Mouse (Mus musculus): ENCODE results near the gene Asb6. TPM values are rescaled to one million over a fixed set of nuclear protein-coding genes. Genes with fewer than 3 reads are reported as not detected.
A peak's percentile ranks its signal among the peaks of the same experiment; 100 is the strongest.

Asb6 gene
- total and polyA plus RNA-seq, 3 experiments: 7.8 to 13.6 (median 8.1) TPM

DNA sequence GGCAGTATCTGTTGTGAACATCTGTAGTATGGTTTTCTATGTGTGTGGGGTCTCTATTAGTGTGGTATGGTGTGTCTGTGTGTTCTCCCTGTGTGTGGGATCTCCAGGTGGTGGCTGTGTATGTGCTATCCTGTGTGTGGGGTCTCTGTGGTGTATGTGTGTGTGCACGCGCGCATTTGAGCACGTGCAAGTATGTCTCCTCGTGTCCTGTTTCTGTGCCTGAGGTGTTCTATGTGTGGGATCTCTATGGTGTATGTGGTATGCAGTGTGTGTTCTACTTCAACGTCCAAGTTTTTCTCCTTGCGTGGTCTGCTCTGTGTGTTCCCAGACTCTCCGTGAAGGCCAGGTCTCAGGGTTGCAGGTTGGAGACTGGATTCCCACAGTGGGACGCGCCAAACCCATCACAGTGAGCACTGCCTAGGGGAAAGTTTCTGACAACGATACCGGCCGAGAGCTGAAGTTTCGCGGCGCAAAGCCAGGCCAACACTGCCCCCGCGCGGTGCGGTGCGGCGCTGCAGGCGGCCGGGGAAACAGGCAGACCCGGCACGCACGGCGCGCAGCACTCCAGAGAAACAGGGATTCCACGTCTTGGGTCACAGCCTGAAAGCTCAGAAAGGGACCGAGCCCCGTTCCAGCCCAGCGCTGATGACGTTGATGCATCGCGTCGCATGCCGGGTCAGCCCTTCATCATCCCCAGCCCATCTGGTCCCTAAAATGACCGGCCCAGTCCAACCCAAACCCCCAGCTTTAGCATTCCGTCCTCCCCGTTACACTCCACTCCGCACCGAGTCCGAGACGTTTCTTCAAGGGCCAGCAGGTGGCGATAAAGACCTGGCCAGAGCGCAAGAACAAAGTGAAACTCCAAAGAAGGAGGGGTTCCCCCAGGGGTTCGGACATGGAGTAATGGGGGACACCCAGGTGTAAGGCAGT lies 35.7 kb downstream of the Asb6 start:
- DNase-seq: peak; percentile 95 to 100
- Histone ChIP-seq H3K27ac (peak overlapping the region; percentile 89), H3K9ac (ENCODE audit: low read depth, low read length) (peak overlapping the region; percentile 76), H3K27me3 (ENCODE audit: control insufficient read depth, insufficient read depth, low read length) (no peaks in the 10 kb centered on the region), H3K79me2 (replicated peaks; ENCODE audit: control insufficient read depth, insufficient read depth, low read length) (no peaks in the 10 kb centered on the region), H3K4me1 (ENCODE audit: control insufficient read depth, insufficient read depth, low read length) (no peaks in the 10 kb centered on the region; the same call in 1 of the 2 replicates), H3K36me3 (ENCODE audit: control insufficient read depth, insufficient read depth, low read length) (no peaks in the 10 kb centered on the region), H3K4me3 (peak overlapping the region; percentile 36; the same call in 1 of the 2 replicates)
- intact Hi-C loops (cut with DNase I): loop anchor here (1.0 to 5.0 kb wide), 7 partner anchors 21 to 358 kb away; no protein-coding TSS in a partner anchor
- peak; percentile 47; the same call in 1 of the 2 replicates for TF ChIP-seq POLR2A (IDR thresholded peaks at IDR 0.05; ENCODE audit: insufficient read depth, low read depth, low read length)
- TF ChIP-seq CTCF (IDR thresholded peaks at IDR 0.05): peak; percentile 82
- peak; percentile 88 for TF ChIP-seq EP300 (IDR thresholded peaks at IDR 0.05; ENCODE audit: insufficient read depth, low read depth, low read length)
- 5% methylated on average over 48 of the region's 48 CpGs for WGBS

DNA sequence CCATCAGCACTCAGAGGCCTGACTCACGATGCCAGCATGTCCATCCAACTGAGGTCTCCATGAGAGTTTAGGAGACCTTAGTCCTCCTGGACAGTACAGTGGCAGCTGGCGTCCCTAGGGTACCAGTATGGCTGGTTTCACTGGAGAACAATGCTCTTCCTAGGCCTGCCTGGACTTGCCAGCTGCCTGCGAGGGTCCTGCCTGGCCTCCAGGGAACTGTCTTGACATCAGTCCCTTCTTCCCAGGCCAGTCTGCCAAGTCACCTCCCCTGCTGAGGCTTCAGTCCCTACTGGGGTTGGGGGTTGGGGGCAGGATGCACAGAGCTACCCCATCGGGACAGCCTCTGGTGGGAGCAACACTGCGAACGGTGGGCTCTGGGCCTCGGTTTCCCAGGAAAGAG lies 38.1 kb downstream of the Asb6 start:
- intact Hi-C loops (cut with DNase I): loop anchor here (5.0 kb wide), 1 partner anchor 140 kb away; no protein-coding TSS in a partner anchor
- Histone ChIP-seq H3K27me3 (ENCODE audit: control insufficient read depth, insufficient read depth, low read length) (no peaks in the 10 kb centered on the region), H3K79me2 (replicated peaks; ENCODE audit: control insufficient read depth, insufficient read depth, low read length) (no peaks in the 10 kb centered on the region), H3K36me3 (ENCODE audit: control insufficient read depth, insufficient read depth, low read length) (no peaks in the 10 kb centered on the region), H3K27ac (no peak overlapping the region), H3K4me1 (ENCODE audit: control insufficient read depth, insufficient read depth, low read length) (no peaks in the 10 kb centered on the region; the same call in 1 of the 2 replicates), H3K4me3 (no peak overlapping the region), H3K9ac (ENCODE audit: low read depth, low read length) (no peak overlapping the region)
- TF ChIP-seq EP300 (IDR thresholded peaks at IDR 0.05; ENCODE audit: insufficient read depth, low read depth, low read length) (no peak), CTCF (IDR thresholded peaks at IDR 0.05) (no peak), POLR2A (IDR thresholded peaks at IDR 0.05; ENCODE audit: insufficient read depth, low read depth, low read length) (no peak)
- WGBS: 85% methylated on average over 7 of the region's 7 CpGs
- DNase-seq: no peak

DNA sequence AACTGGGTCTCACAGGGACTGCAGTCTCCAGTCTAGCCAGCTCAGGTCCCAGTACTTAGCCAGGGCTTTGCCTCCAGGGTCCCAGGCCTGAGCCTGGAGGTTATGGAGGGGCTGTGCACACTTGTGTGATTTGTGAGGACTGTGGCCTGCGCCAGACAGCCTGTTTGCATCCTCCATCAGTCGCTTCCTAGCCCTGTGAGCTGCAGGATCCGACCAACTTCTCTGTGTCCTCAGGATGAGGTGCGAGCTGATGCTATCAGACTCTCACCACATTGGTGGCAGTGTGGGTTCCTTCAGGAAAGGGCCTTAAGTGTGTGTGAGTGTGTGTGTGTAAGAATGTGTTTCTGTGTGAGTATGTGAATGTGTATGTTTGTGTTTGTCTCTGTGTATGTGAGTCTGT lies 42.7 kb downstream of the Asb6 start:
- H3K27ac ChIP-seq: no peak overlapping the region
- H3K27me3 ChIP-seq (ENCODE audit: control insufficient read depth, insufficient read depth, low read length): no peaks in the 10 kb centered on the region
- H3K4me1 ChIP-seq (ENCODE audit: control insufficient read depth, insufficient read depth, low read length): peaks cover 2% of the 10 kb centered on the region
- no peak for DNase-seq
- 83% methylated on average over 4 of the region's 4 CpGs for WGBS
- intact Hi-C loops (cut with DNase I): no loop called here
- H3K36me3 ChIP-seq (ENCODE audit: control insufficient read depth, insufficient read depth, low read length): no peaks in the 10 kb centered on the region
- TF ChIP-seq POLR2A (IDR thresholded peaks at IDR 0.05; ENCODE audit: insufficient read depth, low read depth, low read length) (no peak), EP300 (IDR thresholded peaks at IDR 0.05; ENCODE audit: insufficient read depth, low read depth, low read length) (no peak), CTCF (IDR thresholded peaks at IDR 0.05) (no peak)
- H3K9ac ChIP-seq (ENCODE audit: low read depth, low read length): no peak overlapping the region
- H3K4me3 ChIP-seq: no peak overlapping the region
- no peaks in the 10 kb centered on the region for H3K79me2 ChIP-seq (replicated peaks; ENCODE audit: control insufficient read depth, insufficient read depth, low read length)

DNA sequence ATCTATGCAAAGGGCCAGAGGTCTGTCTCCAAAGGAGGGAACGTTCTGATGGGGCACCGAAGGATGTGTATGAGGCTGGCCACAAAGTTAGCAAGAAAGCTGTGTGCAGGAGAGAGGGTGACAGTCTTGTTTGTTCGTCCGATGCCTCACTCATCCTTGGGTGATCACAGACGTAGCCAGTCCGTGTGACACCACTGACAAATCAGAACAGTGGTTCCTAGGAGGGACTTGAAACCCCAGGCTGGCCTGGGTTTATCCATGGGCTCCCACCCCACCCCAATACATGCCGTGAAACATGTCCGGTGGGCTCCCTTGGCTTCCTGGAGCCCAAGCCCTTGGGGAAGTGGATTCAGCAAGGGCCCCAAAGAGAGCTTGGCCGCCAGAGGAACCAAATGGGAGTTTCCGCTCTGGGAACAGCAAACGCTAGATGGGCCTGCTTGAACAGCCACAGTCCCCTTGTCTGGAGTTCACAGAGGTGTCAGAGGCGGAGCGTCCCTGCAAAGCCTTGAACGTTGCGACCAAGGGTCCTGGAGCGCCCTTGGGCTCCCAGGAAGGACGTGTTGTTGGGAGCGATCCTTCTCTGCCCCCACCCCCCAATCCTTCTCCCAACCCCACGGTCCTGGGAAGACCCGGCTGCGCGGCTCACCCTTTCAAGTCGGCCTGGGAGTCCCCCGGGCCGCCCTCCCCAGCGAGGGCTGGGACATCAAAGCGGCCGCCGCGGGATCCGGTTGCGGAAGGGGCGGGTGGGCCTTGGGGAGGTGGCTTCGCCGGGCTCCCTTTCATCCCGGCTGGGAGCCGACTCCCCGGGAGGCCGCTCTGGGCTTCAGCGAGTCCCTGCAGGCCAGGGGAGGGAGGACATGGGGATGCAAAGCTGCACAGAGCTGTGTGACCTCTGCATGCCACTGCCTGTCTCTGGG lies 45.8 kb downstream of the Asb6 start:
- Histone ChIP-seq H3K9ac (ENCODE audit: low read depth, low read length) (peak overlapping the region; percentile 56), H3K79me2 (replicated peaks; ENCODE audit: control insufficient read depth, insufficient read depth, low read length) (no peaks in the 10 kb centered on the region), H3K27ac (peak overlapping the region; percentile 77), H3K36me3 (ENCODE audit: control insufficient read depth, insufficient read depth, low read length) (no peaks in the 10 kb centered on the region), H3K4me1 (ENCODE audit: control insufficient read depth, insufficient read depth, low read length) (peaks cover 2% of the 10 kb centered on the region), H3K27me3 (ENCODE audit: control insufficient read depth, insufficient read depth, low read length) (no peaks in the 10 kb centered on the region), H3K4me3 (peak overlapping the region; percentile 32; the same call in 1 of the 2 replicates)
- TF ChIP-seq CTCF (IDR thresholded peaks at IDR 0.05): peak; percentile 44
- TF ChIP-seq EP300 (IDR thresholded peaks at IDR 0.05; ENCODE audit: insufficient read depth, low read depth, low read length): no peak
- DNase-seq: peak; percentile 63 to 66
- intact Hi-C loops (cut with DNase I): no loop called here
- WGBS: 19% methylated on average over 39 of the region's 40 CpGs

DNA sequence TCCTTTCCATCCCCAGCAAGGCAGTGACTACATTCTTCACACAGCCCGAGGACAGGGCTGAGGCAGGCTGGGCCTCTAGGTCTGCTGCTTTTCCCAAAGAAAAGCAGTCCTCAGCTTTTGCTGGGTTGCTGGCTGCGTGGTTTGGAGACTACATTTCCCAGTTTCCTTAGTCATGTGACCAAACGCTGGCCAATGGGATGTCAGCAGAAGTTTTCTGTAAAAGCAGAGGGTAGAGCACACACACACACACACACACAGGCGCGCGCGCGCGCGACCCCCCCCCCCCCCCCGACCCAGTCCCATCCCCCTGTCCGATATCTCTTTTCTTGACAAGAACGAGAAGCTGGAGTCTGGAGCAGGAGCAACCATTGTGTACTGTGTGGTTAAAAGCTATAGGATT lies 46.8 kb downstream of the Asb6 start:
- DNase-seq: peak; percentile 77 to 81
- TF ChIP-seq CTCF (IDR thresholded peaks at IDR 0.05) (no peak), POLR2A (IDR thresholded peaks at IDR 0.05; ENCODE audit: insufficient read depth, low read depth, low read length) (no peak), EP300 (IDR thresholded peaks at IDR 0.05; ENCODE audit: insufficient read depth, low read depth, low read length) (no peak)
- Histone ChIP-seq H3K79me2 (replicated peaks; ENCODE audit: control insufficient read depth, insufficient read depth, low read length) (no peaks in the 10 kb centered on the region), H3K9ac (ENCODE audit: low read depth, low read length) (peak overlapping the region; percentile 44), H3K27me3 (ENCODE audit: control insufficient read depth, insufficient read depth, low read length) (no peaks in the 10 kb centered on the region), H3K4me1 (ENCODE audit: control insufficient read depth, insufficient read depth, low read length) (peaks cover 2% of the 10 kb centered on the region), H3K36me3 (ENCODE audit: control insufficient read depth, insufficient read depth, low read length) (no peaks in the 10 kb centered on the region), H3K4me3 (peak overlapping the region; percentile 28), H3K27ac (peak overlapping the region; percentile 67)
- WGBS: 1% methylated on average over 13 of the region's 13 CpGs
- intact Hi-C loops (cut with DNase I): no loop called here

Data from heart, adult 2 months (tissue).